Mouse (Mus musculus) natural killer cell, adult 2 months (primary cell): Measurements from ENCODE around the gene Sec1.

Experiments used
- DNase-seq, 2 experiments: peaks; one replicate each; pipeline ENCODE4 v3.0.0; 2022; ENCODE audit warnings: low spot score in 2 of 2

Gene Sec1

DNA sequence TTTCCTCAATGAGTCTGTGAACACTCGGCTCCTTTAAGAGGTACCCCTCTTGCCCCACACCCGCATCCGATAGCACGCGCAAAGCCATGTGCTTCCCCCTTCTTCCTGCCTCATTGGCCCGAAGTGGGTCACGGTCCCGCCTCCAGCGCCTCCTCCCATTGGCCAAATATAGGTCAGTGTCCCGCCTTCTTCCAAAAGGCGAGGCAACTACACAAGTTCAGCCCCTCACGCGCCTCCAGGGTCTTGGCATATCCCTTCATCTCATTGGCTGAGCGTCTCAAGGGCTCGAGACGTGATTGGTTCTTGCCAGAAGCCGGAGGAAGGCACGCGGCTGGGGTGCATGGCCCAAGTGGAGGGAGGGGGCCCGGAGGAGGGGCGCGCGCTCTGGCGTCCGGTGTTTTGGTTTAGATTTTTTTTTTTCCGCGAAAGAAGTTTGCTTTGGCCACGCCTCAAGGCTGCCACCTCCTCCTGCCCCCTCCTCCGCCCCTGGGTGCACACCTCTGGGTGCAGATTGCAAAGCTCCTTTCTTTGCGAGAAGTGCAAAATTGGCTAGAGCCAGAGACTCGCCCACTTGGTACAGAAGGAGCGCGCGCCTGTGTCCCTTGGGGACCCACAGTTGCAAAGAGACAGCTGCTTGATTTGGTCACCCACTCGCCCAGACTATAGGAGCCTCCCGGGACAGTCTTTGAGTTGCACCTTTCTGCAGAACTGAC lies 10.7 kb upstream of the Sec1 start, which contains the start of gene Dbp:
Dbp (plus strand) TSS at position 359 of the 713 bp plus-strand sequence.
- peak; percentile 98 to 99 for DNase-seq

DNA sequence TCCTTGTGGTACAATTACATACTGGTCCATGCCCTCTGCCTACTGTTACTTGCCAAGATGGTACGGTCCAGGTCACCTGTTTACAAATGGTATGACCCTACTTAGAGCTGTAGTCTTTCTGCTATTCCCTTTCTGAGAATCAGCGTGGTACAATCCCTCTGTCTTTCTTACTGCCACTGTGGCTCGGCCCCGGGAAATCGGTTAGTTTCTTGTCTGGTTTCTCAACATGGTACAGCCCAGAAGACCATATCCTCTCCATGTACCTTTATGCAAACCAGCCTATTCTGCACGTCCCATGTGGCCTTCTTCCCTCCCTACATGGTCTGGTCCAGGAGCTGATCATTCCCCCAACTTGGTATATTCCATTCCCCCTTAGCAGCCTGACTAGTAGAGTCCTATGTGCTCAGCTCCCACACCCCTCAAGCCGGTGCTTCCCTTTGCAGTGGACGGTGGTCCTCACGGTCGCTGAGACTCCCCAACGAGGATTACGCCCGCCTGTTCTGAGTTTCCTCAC lies 9.9 kb upstream of the Sec1 start:
- peak; percentile 64 to 70 for DNase-seq

DNA sequence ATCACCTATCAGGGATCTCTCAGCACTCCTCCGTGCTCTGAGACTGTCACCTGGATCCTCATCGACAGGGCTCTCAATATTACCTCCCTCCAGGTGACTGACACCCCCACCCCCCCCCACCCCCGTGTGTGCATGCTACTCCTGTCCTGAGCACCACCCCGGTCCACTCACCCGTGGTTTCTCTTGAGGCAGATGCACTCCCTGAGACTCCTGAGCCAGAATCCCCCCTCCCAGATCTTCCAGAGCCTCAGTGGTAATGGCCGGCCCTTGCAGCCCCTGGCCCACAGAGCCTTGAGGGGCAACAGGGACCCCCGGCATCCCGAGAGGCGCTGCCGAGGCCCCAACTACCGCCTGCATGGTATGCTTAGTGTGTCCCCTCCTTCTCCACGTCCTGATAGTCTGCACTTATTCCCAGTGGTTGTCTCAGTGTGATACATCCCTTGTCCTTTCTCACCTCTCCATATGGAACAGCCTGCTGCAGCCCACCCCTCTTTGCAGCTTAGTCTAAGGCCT lies 9.4 kb upstream of the Sec1 start:
- DNase-seq, result no peak

DNA sequence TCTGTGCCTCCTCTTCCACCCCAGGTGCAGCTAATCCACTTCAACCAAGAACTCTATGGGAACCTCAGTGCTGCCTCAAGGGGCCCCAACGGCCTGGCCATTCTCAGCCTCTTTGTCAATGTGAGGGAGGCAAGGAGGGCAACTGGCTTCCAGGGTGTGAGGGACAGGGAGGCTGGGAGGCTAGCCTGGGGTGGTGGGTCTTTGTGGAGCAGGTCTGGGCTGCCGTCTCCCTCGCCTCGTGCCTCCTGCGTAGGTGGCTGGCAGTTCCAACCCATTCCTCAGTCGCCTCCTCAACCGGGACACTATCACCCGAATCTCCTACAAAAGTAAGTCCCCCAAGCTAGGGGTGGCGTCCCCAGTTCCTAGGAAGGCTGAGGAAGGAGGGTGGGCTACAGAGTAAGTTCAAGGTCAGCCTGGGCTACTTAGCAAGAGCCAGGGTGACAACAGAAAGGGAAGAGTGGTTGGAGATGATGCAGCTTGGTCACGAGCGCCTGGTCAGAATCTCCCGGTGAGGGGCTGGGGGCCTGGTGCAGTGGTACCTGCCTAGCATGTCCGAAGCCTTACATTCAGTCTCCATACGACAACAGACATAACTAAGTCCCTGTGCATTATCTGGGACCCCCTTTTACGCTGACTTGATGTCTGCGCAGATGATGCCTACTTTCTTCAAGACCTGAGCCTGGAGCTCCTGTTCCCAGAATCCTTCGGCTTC lies 8.8 kb upstream of the Sec1 start:
- DNase-seq, result no peak

DNA sequence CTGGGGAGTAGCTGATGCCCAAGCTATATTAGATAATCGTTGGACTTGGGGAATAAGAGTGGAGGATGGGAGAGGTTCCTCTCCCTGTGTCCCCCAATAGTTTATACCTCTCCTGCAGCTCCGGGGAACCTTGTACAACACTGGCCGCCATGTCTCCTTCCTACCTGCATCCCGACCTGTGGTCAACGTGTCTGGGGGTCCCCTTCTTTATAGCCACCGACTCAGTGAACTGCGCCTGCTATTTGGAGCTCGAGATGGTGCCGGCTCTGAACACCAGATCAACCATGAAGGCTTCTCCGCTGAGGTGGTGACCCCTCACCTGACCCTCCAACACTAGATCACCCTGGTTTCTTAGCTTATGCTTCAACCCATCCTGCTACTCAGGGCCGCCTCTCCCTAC lies 8.1 kb upstream of the Sec1 start:
- DNase-seq, result no peak

DNA sequence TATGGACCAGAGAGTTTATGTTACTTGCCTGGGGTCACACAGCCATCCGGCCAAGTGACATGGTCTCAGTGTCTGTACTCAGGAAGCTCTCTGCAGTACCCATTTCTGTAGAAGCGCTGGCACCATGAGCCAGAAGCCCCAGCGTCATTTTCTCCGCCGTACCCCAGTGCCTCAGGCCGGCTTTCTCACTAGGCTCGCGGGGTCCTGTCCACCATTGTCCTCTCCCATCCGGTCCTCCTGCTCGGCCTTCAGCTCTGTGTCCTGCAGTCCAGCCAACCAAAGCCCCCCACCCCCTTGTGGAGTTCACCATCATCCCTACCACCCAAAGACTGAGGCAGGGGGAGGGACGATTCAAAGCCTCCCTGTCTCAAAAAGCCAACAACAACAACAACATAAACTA lies 7.4 kb upstream of the Sec1 start:
- no peak for DNase-seq

DNA sequence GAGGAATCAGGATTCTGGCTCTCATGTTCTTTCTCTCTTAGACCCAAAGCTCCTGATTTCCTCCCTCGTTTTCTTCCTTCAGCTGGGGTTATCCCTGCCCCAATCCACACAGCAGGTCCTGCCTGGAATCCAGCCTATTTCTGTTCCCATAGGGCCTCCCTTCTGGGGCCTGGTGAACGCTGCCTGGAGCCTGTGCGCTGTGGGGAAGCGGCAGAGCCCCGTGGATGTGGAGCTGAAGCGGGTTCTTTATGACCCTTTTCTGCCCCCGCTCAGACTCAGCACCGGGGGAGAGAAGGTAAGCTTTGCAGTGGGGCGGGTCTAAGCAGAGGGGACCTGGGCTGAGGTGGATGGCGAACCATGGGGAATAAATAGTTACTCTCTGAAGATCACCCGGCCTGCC lies 6.9 kb upstream of the Sec1 start:
- DNase-seq, result no peak

DNA sequence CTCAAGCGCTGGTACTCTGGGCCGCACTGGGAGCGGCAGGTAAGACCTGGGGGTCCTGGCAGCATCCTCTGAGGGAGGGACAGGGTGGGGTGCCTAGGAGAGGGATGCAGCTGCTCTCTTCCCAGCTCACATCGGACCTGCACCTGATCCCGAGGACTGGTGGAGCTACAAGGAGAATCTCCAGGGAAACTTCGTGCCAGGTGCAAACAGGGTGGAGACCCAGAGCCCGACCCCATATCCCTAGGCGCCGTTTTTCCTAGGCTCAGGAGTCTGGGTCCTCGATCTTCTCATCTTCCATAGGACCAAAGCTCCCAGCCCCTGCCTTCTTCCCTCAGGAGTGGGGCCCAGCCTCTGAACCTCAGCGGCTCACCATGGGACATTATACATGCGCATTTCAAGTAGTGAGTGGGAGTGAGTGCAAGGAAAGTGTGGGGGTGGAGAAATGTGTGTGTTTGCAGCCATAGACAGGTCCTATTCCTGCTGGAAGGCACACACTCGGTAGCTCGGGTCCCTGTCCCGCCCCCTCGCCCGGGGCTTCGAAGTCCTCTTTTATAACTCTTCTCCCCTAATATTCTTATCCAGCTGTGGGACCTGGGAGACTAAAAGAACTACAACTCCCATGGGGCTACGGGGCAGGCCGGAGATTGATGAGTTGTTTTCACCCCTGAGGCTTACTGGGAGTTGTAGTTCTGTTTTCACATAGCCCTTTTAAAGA lies 6.3 kb upstream of the Sec1 start:
- peak; percentile 60 to 64 for DNase-seq

DNA sequence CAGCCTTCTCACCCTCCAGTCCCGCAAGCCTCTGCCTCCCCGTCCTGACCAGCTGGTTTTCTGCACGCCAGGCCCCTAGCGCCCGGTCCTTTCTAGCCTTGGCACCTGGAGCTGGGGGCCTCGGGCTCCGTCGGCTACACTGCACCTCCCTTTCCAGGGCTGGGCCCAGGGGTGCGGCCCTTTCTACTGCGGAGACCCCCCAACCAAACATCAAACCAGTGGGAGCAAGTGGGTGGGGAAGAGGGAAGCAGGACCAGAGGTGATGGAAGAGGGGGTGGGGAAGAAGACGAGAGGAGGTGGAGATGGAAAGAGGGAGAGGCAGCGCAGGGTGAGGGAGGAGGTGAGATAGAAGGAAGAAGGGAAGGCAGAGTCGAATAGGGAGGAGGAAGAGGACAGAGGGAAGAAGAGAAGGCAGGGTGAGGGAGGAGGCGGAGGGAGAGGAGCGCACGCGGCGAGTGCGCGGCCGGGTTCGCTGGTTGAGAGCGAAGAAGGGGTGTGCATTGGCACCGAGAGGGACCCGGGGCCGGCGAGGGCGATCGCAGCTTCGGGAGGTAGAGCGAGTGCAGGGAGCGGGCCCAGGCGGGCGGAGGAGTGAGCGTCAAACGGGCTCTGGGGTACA lies 5.4 kb upstream of the Sec1 start, which contains the start of gene Car11:
Car11 (plus strand) TSS at position 321 of the 619 bp plus-strand sequence.
- DNase-seq, result no peak

DNA sequence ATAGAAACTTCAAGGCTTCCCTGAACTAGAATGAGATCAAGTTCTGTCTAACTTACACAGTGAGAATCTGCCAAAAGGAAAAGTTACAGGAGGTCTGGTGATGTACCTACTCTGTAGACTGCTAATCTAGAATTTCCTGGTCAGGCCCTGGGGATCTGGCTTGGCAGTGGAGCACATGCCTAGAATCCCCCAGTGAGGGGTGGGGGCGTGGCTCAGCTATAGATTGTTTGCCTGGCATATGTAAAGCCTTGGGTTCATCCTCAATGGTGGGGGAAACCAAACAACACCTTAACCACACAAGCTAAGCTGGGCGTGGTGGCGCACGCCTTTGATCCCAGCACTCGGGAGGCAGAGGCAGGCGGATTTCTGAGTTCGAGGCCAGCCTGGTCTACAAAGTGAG lies 3.7 kb upstream of the Sec1 start:
- DNase-seq, result no peak

DNA sequence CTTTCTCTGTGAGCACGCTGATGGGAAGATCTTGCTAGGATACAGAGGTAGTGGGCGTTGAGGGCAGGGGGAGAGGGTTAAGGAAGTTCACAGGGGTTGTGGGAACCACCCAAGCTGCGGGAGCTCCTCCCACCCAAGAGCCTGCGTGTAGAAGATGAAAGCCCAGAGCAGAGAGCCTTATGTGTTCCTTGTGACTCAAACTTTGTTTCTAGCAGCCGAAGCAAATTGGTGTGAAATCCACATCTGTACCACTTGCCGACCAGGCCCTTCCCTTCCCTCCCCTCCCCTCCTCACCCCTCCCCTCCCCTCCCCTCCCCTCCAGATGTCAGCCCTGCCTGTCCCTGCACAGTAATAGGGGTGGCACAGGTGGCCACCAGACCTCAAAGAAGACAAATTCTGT lies 896 bp upstream of the Sec1 start:
- no peak for DNase-seq

DNA sequence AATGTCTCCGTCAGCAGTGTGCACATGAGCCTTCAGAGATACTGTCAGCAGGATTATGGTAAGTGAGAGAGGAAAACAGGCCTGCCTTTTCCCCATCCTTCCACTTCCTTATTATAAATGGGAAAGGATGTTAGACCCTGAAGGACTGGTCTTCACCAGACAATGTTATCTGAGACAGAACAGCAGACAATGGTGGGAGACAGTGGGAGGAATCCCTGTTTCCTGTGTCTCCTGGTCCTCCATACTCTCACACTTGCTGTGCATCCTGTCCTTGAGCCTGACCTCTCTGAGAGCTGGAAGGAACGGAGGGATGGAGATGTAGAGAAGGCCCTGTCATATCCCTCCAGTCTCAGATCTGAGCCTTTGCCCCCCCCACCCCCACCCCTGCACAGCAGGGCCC lies 1.8 kb downstream of the Sec1 start:
- DNase-seq, result no peak

DNA sequence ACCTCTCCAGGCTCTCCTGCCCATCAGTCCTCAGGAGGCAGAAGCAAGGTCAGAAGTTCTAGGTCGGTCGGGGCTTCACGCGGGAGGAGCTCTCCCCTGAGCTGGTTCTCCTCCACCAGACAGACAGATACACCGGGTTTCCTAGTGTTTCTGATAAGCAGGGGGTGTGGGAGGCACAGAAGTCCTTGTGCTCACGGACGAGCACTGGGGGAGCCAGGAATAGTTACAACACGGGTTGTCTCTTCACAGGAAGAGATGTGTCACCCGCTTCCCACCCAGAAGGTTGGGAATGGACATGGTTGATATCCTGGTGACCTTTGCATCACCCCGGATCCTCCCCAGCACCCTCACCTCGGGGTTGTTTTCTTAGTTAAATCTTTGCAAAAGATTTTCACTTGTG lies 4.4 kb downstream of the Sec1 start:
- DNase-seq, result no peak

DNA sequence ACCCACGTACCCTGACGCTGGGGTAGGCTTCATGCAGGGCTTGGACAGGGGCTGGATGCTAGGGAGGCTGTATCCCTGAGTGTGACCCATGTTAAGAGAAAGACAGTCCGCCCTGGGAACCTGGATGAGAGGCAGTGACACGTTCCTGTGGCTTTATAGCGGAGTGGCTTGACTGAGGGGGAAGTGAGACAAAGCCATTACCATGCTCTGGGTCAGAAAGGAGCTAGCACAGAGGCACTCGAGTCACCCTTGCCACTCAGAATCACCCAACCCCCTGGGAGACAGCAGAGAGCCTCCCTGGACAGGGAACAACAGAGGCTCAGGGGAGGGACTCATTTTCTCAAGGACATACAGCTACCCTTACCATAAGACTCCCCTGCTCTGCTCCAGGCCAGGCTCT lies 5.1 kb downstream of the Sec1 start:
- DNase-seq, result no peak

DNA sequence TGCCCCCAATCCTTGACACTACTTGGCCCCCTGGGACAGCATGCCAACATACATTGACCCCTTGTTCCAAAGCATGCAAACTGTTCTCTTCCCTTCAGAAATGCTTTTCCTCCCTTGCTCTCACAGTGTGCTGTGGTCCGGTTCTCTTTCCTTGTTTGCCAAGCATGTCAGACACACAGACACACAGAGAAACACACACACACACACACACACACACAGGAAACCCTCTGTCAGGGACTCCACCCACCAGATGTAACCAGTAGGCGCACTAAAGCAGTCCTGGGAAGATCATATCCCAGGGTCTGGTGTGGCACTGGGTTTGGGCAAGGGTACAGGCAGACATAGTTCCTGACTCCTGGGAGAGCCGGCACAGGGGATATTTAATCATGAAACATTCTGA lies 7.4 kb downstream of the Sec1 start:
- no peak for DNase-seq

DNA sequence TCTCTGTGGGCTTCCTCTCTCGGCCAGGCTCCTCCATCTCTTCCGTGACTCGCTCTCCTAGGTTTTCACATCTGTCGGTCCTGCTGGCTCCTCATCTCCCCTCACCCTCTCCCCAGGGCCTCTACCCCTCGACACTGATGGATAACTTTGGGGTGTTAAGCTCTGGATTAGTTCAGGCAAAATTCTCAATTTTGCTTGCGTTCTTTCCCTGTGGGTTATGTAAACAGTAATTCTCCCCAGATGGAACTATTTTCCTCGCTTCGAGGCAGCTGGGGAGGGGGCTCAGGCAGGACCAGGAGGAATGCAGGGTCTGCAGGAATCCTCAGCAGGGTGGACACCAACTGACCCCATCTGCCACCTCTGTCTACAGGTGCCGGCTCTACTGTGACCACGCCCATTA lies 8.4 kb downstream of the Sec1 start:
- no peak for DNase-seq

DNA sequence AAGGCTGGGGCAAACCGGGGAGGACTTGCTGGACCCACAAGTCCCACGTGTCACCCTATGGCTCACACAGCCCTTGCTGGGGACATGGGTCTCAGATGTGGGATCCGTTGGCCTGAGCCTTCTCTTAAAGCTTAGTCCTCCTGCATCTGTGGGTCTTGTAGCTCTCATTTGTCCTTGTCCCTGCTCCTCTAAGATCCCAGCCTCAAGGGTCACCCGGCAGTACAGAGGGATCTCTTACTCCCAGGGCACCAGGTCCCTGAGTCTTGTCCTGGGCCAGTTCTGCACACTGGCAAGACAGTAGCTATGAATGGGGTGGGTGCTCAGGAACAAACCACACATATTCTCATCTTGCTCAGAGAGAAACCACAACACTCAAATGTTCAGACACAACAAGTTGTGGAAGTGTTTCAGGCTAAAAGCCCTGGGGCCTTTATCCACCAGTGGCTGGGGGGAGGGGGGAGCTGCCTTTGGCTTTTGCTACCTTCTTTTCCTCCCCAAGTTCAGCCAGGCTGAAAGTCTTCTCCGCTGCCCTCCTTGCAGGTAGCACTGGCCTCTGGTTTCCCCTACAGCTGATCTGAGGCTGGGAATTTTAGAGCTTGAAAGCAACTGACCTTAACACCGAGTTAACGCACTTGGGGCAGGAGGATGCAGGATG lies 10.7 kb downstream of the Sec1 start, which contains the start of gene Ntn5:
Ntn5 (plus strand) TSS at position 627 of the 655 bp plus-strand sequence.
- DNase-seq, result no peak

DNA sequence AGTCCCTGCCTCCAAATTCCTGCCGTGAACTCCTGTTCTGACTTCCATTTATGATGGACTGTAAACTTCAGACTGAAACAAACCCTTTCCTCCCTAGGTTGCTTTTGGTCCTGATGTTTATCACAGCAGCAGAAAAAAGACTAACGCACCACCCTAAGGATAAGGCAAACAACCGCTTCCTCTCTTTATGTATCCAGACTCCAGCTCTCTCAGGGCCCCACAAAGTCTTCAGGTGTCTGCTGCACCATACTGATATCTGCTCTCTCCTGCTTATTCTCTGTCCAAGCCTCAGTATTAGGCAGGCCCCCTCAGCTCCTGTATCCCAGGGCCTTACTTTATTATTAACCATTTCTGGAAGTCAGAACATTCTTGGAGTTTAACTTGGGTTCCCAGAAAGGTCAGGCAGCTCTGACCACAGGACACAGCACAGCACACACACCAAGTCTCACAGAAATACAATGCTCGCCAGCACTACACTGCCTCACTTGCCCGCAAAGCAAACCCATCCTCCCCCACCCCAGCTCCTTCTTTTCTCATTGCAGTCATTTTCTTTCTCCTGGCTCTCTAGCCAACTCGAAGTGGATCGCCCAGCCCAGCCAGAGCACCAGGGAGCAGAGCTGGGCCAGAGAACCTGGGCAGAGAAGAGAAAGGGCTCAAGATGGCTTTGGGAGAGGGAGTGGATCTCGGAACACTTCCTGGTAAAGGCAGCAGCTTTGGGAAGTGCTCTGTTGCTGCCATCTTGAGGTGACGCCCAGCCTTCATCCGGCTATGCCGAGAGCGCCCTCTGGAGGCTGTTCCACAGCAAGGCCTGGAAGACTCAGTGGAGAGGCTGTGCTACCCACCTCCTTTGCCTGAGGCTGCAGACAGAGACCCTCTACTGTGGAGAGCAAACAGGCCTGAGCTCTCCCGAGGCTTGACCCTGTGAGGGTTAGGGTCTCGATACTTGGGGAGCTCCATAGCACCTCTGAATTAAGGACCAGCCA lies 11.8 kb downstream of the Sec1 start:
- peak; percentile 53 to 77 for DNase-seq

DNA sequence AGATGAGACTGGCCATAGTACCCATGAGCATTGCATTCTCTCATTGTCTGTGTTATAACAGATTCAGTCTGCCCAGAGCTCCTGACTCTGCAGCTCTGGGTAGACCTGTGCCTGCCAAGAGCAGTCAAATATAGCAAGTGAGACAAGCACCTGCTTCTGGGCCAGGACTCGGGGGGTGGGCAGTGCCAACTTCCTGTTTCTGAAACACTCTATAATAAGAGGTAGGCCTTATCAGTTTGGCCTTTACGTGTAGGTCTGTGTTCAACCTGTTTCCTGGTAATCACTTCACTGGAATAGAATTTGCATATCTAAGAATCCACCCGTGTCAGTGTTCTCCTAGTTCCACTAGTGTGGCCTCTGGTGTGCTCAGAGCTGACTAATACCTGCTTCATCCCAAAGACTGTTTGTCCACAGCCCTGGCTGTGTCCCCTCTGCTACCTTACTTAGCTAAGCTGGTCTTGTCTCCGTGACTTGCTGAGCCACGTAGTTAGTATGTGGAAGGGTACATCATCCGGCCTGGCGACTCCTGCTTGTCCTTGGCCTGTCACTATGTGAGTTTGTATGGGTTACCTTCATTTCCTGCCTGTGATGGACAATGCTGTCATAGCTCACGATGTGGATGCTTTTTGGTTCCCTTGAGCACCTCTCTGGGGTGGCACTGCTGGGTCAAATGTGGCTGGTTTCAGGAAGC lies 13.0 kb downstream of the Sec1 start:
- peak in 1 of 2 experiments; percentile 66 for DNase-seq
